10 mouse cellular contexts compared by ENCODE assay signal in the genomic region with DNA sequence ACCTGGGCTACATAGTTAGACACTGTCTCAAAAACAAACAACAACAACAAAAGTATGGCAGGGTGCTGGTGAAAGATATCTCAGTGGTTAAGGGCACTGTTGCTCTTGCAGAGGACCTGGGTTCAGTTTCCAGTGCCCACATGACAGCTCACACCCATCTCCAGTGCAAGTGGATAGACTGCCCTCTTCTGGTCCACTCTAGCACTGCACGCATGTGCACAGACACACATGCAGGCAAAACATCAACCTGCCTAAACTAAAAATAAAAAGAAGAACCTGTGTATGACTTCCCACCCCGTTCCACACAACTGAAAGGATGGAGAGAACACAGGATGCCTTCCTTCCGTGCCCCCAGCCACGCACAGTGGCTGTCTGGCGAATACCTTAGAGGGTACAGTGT.
DNase-seq lines count a peak whose midpoint lies in the region; ATAC-seq and TF ChIP-seq lines count a peak whose summit lies in the region.
"Had no signal": no experiment of that assay in that cellular context is flagged by ENCODE, and none has a peak within 500 bp of the region (broad histone marks: within the 10 kb centered on the region; RNA-seq: fewer than 3 reads in every experiment).

No protein-coding gene starts in this region.

- no peak overlapping the region for H3K27ac ChIP-seq in heart, adult 2 months
- no peak overlapping the region for H3K27ac ChIP-seq in neural tube, embryonic 11.5 days (ENCODE audit: low read depth, low read length)
- H3K27ac ChIP-seq in neural tube, embryonic 15.5 days (replicated peaks): no peak overlapping the region
- H3K27ac ChIP-seq in bone marrow, adult 2 months (ENCODE audit: control insufficient read depth, insufficient read depth, low read depth, low read length, poor library complexity): no peak overlapping the region
- no peak overlapping the region for H3K27ac ChIP-seq in forebrain, embryonic 11.5 days (ENCODE audit: low read depth, low read length)
- H3K27ac ChIP-seq: hindbrain, embryonic 15.5 days; limb, embryonic 15.5 days had no signal

- no peaks in the 10 kb centered on the region for H3K79me2 ChIP-seq in heart, adult 2 months (replicated peaks; ENCODE audit: control insufficient read depth, insufficient read depth, low read length)

- no peaks in the 10 kb centered on the region for H3K9me3 ChIP-seq in neural tube, embryonic 11.5 days (ENCODE audit: control insufficient read depth, low read length)
- no peaks in the 10 kb centered on the region for H3K9me3 ChIP-seq in neural tube, embryonic 15.5 days (replicated peaks)
- no peaks in the 10 kb centered on the region for H3K9me3 ChIP-seq in forebrain, embryonic 11.5 days (ENCODE audit: control insufficient read depth, low read length)
- H3K9me3 ChIP-seq: hindbrain, embryonic 15.5 days; limb, embryonic 15.5 days had no signal

- intact Hi-C loops in heart, adult 2 months (cut with DNase I): loop anchor here (5.0 kb wide), 1 partner anchor 49 kb away; no protein-coding TSS in a partner anchor
- intact Hi-C loops in heart, postnatal 36 days (cut with DNase I): no loop called here

- 96% methylated on average over 5 of the region's 5 CpGs for WGBS in heart, adult 2 months
- WGBS in neural tube, embryonic 11.5 days: 91% methylated on average over 5 of the region's 5 CpGs
- WGBS in neural tube, embryonic 15.5 days: 94% methylated on average over 5 of the region's 5 CpGs
- 67% methylated on average over 5 of the region's 5 CpGs for WGBS in bone marrow, adult 2 months
- WGBS in forebrain, embryonic 11.5 days: 91% methylated on average over 5 of the region's 5 CpGs

- DNase-seq in heart, adult 2 months: no peak
- DNase-seq in heart, postnatal 36 days: no peak
- DNase-seq in neural tube, embryonic 11.5 days (ENCODE audit: low spot score): peak; percentile 12
- peak; percentile 22 for DNase-seq in thymus, postnatal 25 days
- DNase-seq in forebrain, embryonic 11.5 days (ENCODE audit: low spot score): no peak

- no peak overlapping the region for H3K4me2 ChIP-seq in neural tube, embryonic 11.5 days (ENCODE audit: low read depth)
- H3K4me2 ChIP-seq in neural tube, embryonic 15.5 days: no peak overlapping the region
- H3K4me2 ChIP-seq in forebrain, embryonic 11.5 days (ENCODE audit: low read depth, low read length, severe bottlenecking): no peak overlapping the region
- H3K4me2 ChIP-seq: hindbrain, embryonic 15.5 days; limb, embryonic 15.5 days had no signal

- H3K4me3 ChIP-seq in heart, adult 2 months: no peak overlapping the region
- no peak overlapping the region for H3K4me3 ChIP-seq in neural tube, embryonic 11.5 days (ENCODE audit: low read depth, low read length)
- no peak overlapping the region for H3K4me3 ChIP-seq in neural tube, embryonic 15.5 days (replicated peaks)
- no peak overlapping the region for H3K4me3 ChIP-seq in bone marrow, adult 2 months (replicated peaks; ENCODE audit: control insufficient read depth, low read depth, low read length)
- no peak overlapping the region for H3K4me3 ChIP-seq in forebrain, embryonic 11.5 days (ENCODE audit: low read depth, low read length)
- H3K4me3 ChIP-seq: hindbrain, embryonic 15.5 days; limb, embryonic 15.5 days had no signal

- no peak for ATAC-seq in neural tube, embryonic 11.5 days (ENCODE audit: insufficient read depth, low FRiP score, low TSS enrichment)
- no peak for ATAC-seq in neural tube, embryonic 15.5 days (ENCODE audit: low FRiP score)
- no peak for ATAC-seq in cerebellum, adult (ENCODE audit: insufficient number of reproducible peaks, low FRiP score, low TSS enrichment)
- no peak for ATAC-seq in forebrain, embryonic 11.5 days (replicated peaks; ENCODE audit: low FRiP score)

- peaks cover 11% of the 10 kb centered on the region for H3K4me1 ChIP-seq in heart, adult 2 months (ENCODE audit: control insufficient read depth, insufficient read depth, low read length)
- no peaks in the 10 kb centered on the region for H3K4me1 ChIP-seq in neural tube, embryonic 11.5 days (ENCODE audit: control insufficient read depth, insufficient read depth, low read length)
- H3K4me1 ChIP-seq in neural tube, embryonic 15.5 days: peaks cover 15% of the 10 kb centered on the region
- no peaks in the 10 kb centered on the region for H3K4me1 ChIP-seq in bone marrow, adult 2 months (ENCODE audit: control insufficient read depth, insufficient read depth, low read length)
- H3K4me1 ChIP-seq in forebrain, embryonic 11.5 days (replicated peaks; ENCODE audit: control insufficient read depth, insufficient read depth, low read length): no peaks in the 10 kb centered on the region

- no peaks in the 10 kb centered on the region for H3K27me3 ChIP-seq in heart, adult 2 months (ENCODE audit: control insufficient read depth, insufficient read depth, low read length)
- H3K27me3 ChIP-seq in neural tube, embryonic 11.5 days (ENCODE audit: control insufficient read depth, insufficient read depth, low read length): no peaks in the 10 kb centered on the region
- H3K27me3 ChIP-seq in neural tube, embryonic 15.5 days (replicated peaks): no peaks in the 10 kb centered on the region
- H3K27me3 ChIP-seq in forebrain, embryonic 11.5 days (ENCODE audit: control insufficient read depth, insufficient read depth, low read length): no peaks in the 10 kb centered on the region
- H3K27me3 ChIP-seq: hindbrain, embryonic 15.5 days; limb, embryonic 15.5 days had no signal

- no peak for TF ChIP-seq EP300 in heart, adult 2 months (IDR thresholded peaks at IDR 0.05; ENCODE audit: insufficient read depth, low read depth, low read length)

- TF ChIP-seq POLR2A in heart, adult 2 months (IDR thresholded peaks at IDR 0.05; ENCODE audit: insufficient read depth, low read depth, low read length): no peak
- TF ChIP-seq POLR2A in bone marrow, adult 2 months (IDR thresholded peaks at IDR 0.05; ENCODE audit: borderline replicate concordance, control insufficient read depth, low read depth, low read length): no peak

- peak; percentile 59 for TF ChIP-seq CTCF in heart, adult 2 months (IDR thresholded peaks at IDR 0.05)
- peak; percentile 65 for TF ChIP-seq CTCF in bone marrow, adult 2 months (IDR thresholded peaks at IDR 0.05; ENCODE audit: control insufficient read depth, insufficient read depth, low read length)

- no peak overlapping the region for H3K9ac ChIP-seq in heart, adult 2 months (ENCODE audit: low read depth, low read length)
- no peak overlapping the region for H3K9ac ChIP-seq in neural tube, embryonic 11.5 days (ENCODE audit: low read length)
- no peak overlapping the region for H3K9ac ChIP-seq in neural tube, embryonic 15.5 days (replicated peaks)
- no peak overlapping the region for H3K9ac ChIP-seq in forebrain, embryonic 11.5 days (ENCODE audit: low read length)
- H3K9ac ChIP-seq: hindbrain, embryonic 15.5 days; limb, embryonic 15.5 days had no signal

- no peaks in the 10 kb centered on the region for H3K36me3 ChIP-seq in heart, adult 2 months (ENCODE audit: control insufficient read depth, insufficient read depth, low read length)
- H3K36me3 ChIP-seq in neural tube, embryonic 11.5 days (ENCODE audit: control insufficient read depth, insufficient read depth, low read length): no peaks in the 10 kb centered on the region
- H3K36me3 ChIP-seq in neural tube, embryonic 15.5 days: peaks cover 12% of the 10 kb centered on the region; the same call in 1 of the 2 replicates
- no peaks in the 10 kb centered on the region for H3K36me3 ChIP-seq in forebrain, embryonic 11.5 days (ENCODE audit: control insufficient read depth, insufficient read depth, low read length)
- H3K36me3 ChIP-seq: limb, embryonic 15.5 days had no signal

Comparison
In these comparisons a context has a peak if more than half of its experiments do, and no peak if none do; other contexts are left out.
1. DNase-seq: peak in neural tube, embryonic 11.5 days (single experiment) and thymus, postnatal 25 days (single experiment); none in heart, adult 2 months (0 of 2), heart, postnatal 36 days (0 of 2) and forebrain, embryonic 11.5 days (single experiment).